Mouse (Mus musculus) CH12.LX (cell line): ENCODE measurements at regions not wholly inside any gene's neighbourhood (a gene's known extent, or its start where the extent isn't known, plus 50 kb on each side); places are given as distances from the start of the nearest gene placed in this dataset.
"Not testable (repeated sequence)": the region's sequence is repeated elsewhere in the genome, so short reads cannot be mapped to it uniquely, and the experiment has no call there.

Experiments
- DNase-seq: peaks from one replicate; pipeline ENCODE4 v3.0.0-alpha.2; 2013; ENCODE audit errors: extremely low read depth
- H3K27ac ChIP-seq: 2 replicates; pipeline ENCODE4 v1.5.1; 2012; ENCODE audit warnings: low read depth, mild to moderate bottlenecking, control low read depth, moderate library complexity; ENCODE audit not compliant: insufficient read depth
- H3K27me3 ChIP-seq: replicated peaks from 2 replicates; pipeline ENCODE3; 2012; ENCODE audit warnings: inconsistent platforms
- H3K36me3 ChIP-seq, 2 experiments: replicated peaks in 1 of 2; 2 replicates each; pipeline versions ENCODE3 to v1.6.1; 2012; ENCODE audit warnings: inconsistent platforms in 1 of 2, low read length in 1 of 2, mild to moderate bottlenecking in 1 of 2, mixed read lengths in 1 of 2, moderate library complexity in 1 of 2; ENCODE audit not compliant: control insufficient read depth in 1 of 2, insufficient read depth in 1 of 2
- H3K4me1 ChIP-seq, 2 experiments: 2 replicates each; pipeline ENCODE4 v1.6.1; 2012; ENCODE audit warnings: inconsistent platforms in 1 of 2, moderate library complexity in 1 of 2; ENCODE audit not compliant: insufficient read depth in 2 of 2, control insufficient read depth in 1 of 2
- H3K4me2 ChIP-seq: 2 replicates; pipeline ENCODE4 v1.6.1; 2012; ENCODE audit warnings: low read depth, mild to moderate bottlenecking, control low read depth; ENCODE audit not compliant: poor library complexity, insufficient read depth, severe bottlenecking
- H3K4me3 ChIP-seq, 3 experiments: fragments of 150-350 bp in 1 of 3; sonication (generic) in 1 of 3; replicated peaks in 1 of 3; 2 replicates each; pipeline versions ENCODE3 to v1.5.1; 2011 to 2012; ENCODE audit warnings: low read depth in 2 of 3, low read length in 2 of 3, mild to moderate bottlenecking in 2 of 3, moderate library complexity in 2 of 3, control low read depth in 1 of 3, improper control_type of control experiment in 1 of 3, inconsistent platforms in 1 of 3, mixed read lengths in 1 of 3; ENCODE audit not compliant: poor library complexity in 1 of 3
- H3K79me2 ChIP-seq: replicated peaks from 2 replicates; pipeline ENCODE4 v1.6.1; 2012; ENCODE audit warnings: mild to moderate bottlenecking, moderate library complexity; ENCODE audit not compliant: control insufficient read depth, poor library complexity, insufficient read depth, severe bottlenecking; ENCODE audit errors: extremely low read depth
- H3K9ac ChIP-seq: 2 replicates; pipeline ENCODE4 v1.6.1; 2012; ENCODE audit warnings: low read depth, mild to moderate bottlenecking, control low read depth, moderate library complexity; ENCODE audit not compliant: insufficient read depth
- H3K9me3 ChIP-seq: replicated peaks from 2 replicates; pipeline ENCODE3; 2012; ENCODE audit warnings: low read length, inconsistent platforms, mixed read lengths
- BHLHE40 ChIP-seq: IDR thresholded peaks from 2 replicates; pipeline ENCODE4 v1.6.1; 2011; ENCODE audit warnings: mild to moderate bottlenecking, low read depth, low read length, improper control_type of control experiment
- CHD1 ChIP-seq: IDR thresholded peaks from 2 replicates; pipeline ENCODE4 v1.6.1; 2012; ENCODE audit warnings: low read depth, low read length, improper control_type of control experiment, inconsistent platforms
- HCFC1 ChIP-seq: IDR thresholded peaks from 2 replicates; pipeline ENCODE4 v1.6.1; 2012; ENCODE audit warnings: low read depth, mild to moderate bottlenecking, inconsistent platforms, low read length, improper control_type of control experiment
- IRF4 ChIP-seq: IDR thresholded peaks from 2 replicates; pipeline ENCODE4 v1.6.1; 2014; ENCODE audit warnings: low read depth, mild to moderate bottlenecking, inconsistent platforms, low read length, improper control_type of control experiment
- JUN ChIP-seq: IDR thresholded peaks from 2 replicates; pipeline ENCODE4 v1.6.1; 2011; ENCODE audit warnings: low read depth, mild to moderate bottlenecking, low read length, improper control_type of control experiment, moderate library complexity; ENCODE audit not compliant: insufficient read depth
- JUND ChIP-seq: conservative IDR thresholded peaks from 2 replicates; pipeline ENCODE4 v1.6.1; 2011; ENCODE audit warnings: low read depth, low read length, improper control_type of control experiment
- KAT2A ChIP-seq: IDR thresholded peaks from 2 replicates; pipeline ENCODE4 v1.6.1; 2012; ENCODE audit warnings: low read length, improper control_type of control experiment, inconsistent platforms; ENCODE audit not compliant: insufficient replicate concordance
- MAX ChIP-seq: IDR thresholded peaks from 2 replicates; pipeline ENCODE4 v1.6.1; 2011; ENCODE audit warnings: low read length, improper control_type of control experiment
- MAZ ChIP-seq: IDR thresholded peaks from 2 replicates; pipeline ENCODE4 v1.6.1; 2012; ENCODE audit warnings: low read depth, mild to moderate bottlenecking, inconsistent platforms, low read length, improper control_type of control experiment, moderate library complexity
- MYC ChIP-seq: IDR thresholded peaks from 2 replicates; pipeline ENCODE4 v1.6.1; 2011; ENCODE audit warnings: low read depth, mild to moderate bottlenecking, improper control_type of control experiment, low read length
- NELFE ChIP-seq: IDR thresholded peaks from 2 replicates; pipeline ENCODE4 v1.6.1; 2011; ENCODE audit warnings: low read depth, low read length, improper control_type of control experiment
- PAX5 ChIP-seq: IDR thresholded peaks from 2 replicates; pipeline ENCODE4 v1.6.1; 2012; ENCODE audit warnings: low read length, inconsistent platforms, mixed read lengths
- POLR2AphosphoS2 ChIP-seq: IDR thresholded peaks from 2 replicates; pipeline ENCODE4 v1.6.1; 2011; ENCODE audit warnings: low read depth, low read length, improper control_type of control experiment
- RAD21 ChIP-seq: IDR thresholded peaks from 2 replicates; pipeline ENCODE4 v1.6.1; 2011; ENCODE audit warnings: low read depth, mild to moderate bottlenecking, low read length, improper control_type of control experiment, moderate library complexity
- TBP ChIP-seq: conservative IDR thresholded peaks from 2 replicates; pipeline ENCODE4 v1.6.1; 2011; ENCODE audit warnings: low read depth, low read length, improper control_type of control experiment
- UBTF ChIP-seq: IDR thresholded peaks from 2 replicates; pipeline ENCODE4 v1.6.1; 2012; ENCODE audit warnings: low read depth, mild to moderate bottlenecking, inconsistent platforms, low read length, improper control_type of control experiment, moderate library complexity
- USF1 ChIP-seq: IDR thresholded peaks from 2 replicates; pipeline ENCODE4 v1.6.1; 2014; ENCODE audit warnings: low read depth, mild to moderate bottlenecking, inconsistent platforms, low read length, improper control_type of control experiment
- ZC3H11A ChIP-seq: IDR thresholded peaks from 2 replicates; pipeline ENCODE4 v1.6.1; 2012; ENCODE audit warnings: low read depth, mild to moderate bottlenecking, inconsistent platforms, low read length, improper control_type of control experiment
- ZMIZ1 ChIP-seq: IDR thresholded peaks from 2 replicates; pipeline ENCODE4 v1.6.1; 2012; ENCODE audit warnings: low read depth, mild to moderate bottlenecking, inconsistent platforms, low read length, improper control_type of control experiment
- ZNF384 ChIP-seq: IDR thresholded peaks from 2 replicates; pipeline ENCODE4 v1.6.1; 2012; ENCODE audit warnings: low read depth, low read length, improper control_type of control experiment, inconsistent platforms
- dilution Hi-C: fragments of 300-500 bp; cut with MboI; formaldehyde crosslinking; loops from 2 replicates; pipeline ENCODE4 v1.14.3; 2020; ENCODE audit warnings: low sequenced_read_pairs; ENCODE audit not compliant: extremely low pct_unique_long_range_greater_than_20kb, extremely low pct_ligation_motif_present
- in situ Hi-C: fragments of 300-500 bp; cut with MboI; formaldehyde crosslinking; loops from 3 replicates; pipeline ENCODE4 v1.14.3; 2019; ENCODE audit warnings: low sequenced_read_pairs, low pct_ligation_motif_present, low pct_unique_long_range_greater_than_20kb, mixed read lengths

GRCm38 (mm10) chr15:44869672-44870071 lies 4735.5 kb downstream of the 9330182O14Rik start:
- TF ChIP-seq CHD1 (no peak), BHLHE40 (no peak), ZC3H11A (no peak), PAX5 (no peak), MAZ (no peak), KAT2A (no peak), MYC (no peak), ZMIZ1 (no peak), HCFC1 (no peak), TBP (no peak), POLR2AphosphoS2 (no peak), IRF4 (no peak), MAX (no peak)
- Histone ChIP-seq H3K27me3 (no peaks in the 10 kb centered on the region), H3K9me3 (no peaks in the 10 kb centered on the region), H3K79me2 (no peaks in the 10 kb centered on the region), H3K27ac (no peak overlapping the region), H3K4me1 (peaks cover 0 to 18% of the 10 kb centered on the region in 2 experiments; a peak in 2 of 4 replicates), H3K9ac (no peak overlapping the region), H3K36me3 (no peaks in the 10 kb centered on the region), H3K4me3 (no peak overlapping the region), H3K4me2 (no peak overlapping the region)
- dilution Hi-C loops: no loop called here
- no peak for DNase-seq
- in situ Hi-C loops: no loop called here

- H3K36me3 ChIP-seq, H3K9ac ChIP-seq, H3K27me3 ChIP-seq, H3K9me3 ChIP-seq, in situ Hi-C loops, H3K4me3 ChIP-seq, H3K27ac ChIP-seq, H3K79me2 ChIP-seq, DNase-seq, dilution Hi-C loops, H3K4me2 ChIP-seq: not testable (repeated sequence)
- H3K4me1 ChIP-seq: peaks cover 0 to 18% of the 10 kb centered on the region in 2 experiments; a peak in 2 of 4 replicates
These were observed 4736.8 kb downstream of the 9330182O14Rik start for GRCm38 (mm10) chr15:44870934-44871333.

GRCm38 (mm10) chr15:44882219-44882618 lies 4748.1 kb downstream of the 9330182O14Rik start:
- H3K4me1 ChIP-seq: no peaks in the 10 kb centered on the region
- H3K79me2 ChIP-seq: no peaks in the 10 kb centered on the region
- no peaks in the 10 kb centered on the region for H3K27me3 ChIP-seq
- dilution Hi-C loops: no loop called here
- no peak for DNase-seq
- in situ Hi-C loops: no loop called here
- no peak overlapping the region for H3K4me2 ChIP-seq
- no peak overlapping the region for H3K9ac ChIP-seq
- no peaks in the 10 kb centered on the region for H3K36me3 ChIP-seq
- H3K27ac ChIP-seq: no peak overlapping the region
- H3K4me3 ChIP-seq: no peak overlapping the region
- no peak for TF ChIP-seq UBTF
- no peak for TF ChIP-seq POLR2AphosphoS2
- no peak for TF ChIP-seq USF1
- no peak for TF ChIP-seq TBP
- no peak for TF ChIP-seq RAD21
- TF ChIP-seq JUN: no peak
- TF ChIP-seq ZNF384: no peak
- TF ChIP-seq NELFE: no peak
- no peak for TF ChIP-seq PAX5
- no peak for TF ChIP-seq JUND
- H3K9me3 ChIP-seq: no peaks in the 10 kb centered on the region
